Mouse (Mus musculus): ENCODE data around the gene Dnajb14. TPM values are rescaled to one million over a fixed set of nuclear protein-coding genes. Genes with fewer than 3 reads are reported as not detected.

Dnajb14 gene
- polyA plus RNA-seq, 1 experiment from 2014 or later: 11.1 TPM

DNA sequence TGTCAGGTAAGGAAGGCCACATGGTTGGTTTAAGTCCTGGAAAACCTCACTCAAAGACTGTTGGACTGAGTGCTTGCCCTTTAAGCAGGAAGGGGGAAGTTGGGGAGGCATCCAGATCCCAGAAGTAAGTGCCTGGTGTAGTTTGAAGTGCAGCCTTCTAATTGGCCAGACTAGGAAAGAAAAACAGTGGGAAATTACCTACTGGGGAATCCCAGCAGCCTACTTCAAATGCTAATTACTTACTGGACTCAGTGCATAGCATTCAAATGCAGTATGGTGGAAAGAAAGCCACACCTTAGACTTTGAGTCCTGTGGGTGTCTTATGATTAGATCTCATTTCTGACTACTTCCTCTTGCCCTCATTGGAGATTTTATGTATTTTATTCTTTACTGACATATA, 34.3 kb upstream of the Dnajb14 start:
- Histone ChIP-seq H3K27ac (ENCODE audit: low read depth, low read length) (no peak overlapping the region), H3K9ac (ENCODE audit: low read depth, low read length) (no peak overlapping the region), H3K9me3 (ENCODE audit: control insufficient read depth) (no peaks in the 10 kb centered on the region), H3K4me2 (replicated peaks; ENCODE audit: low read depth) (no peak overlapping the region), H3K27me3 (replicated peaks; ENCODE audit: control insufficient read depth, insufficient read depth, low read length) (no peaks in the 10 kb centered on the region), H3K36me3 (ENCODE audit: control insufficient read depth, insufficient read depth) (no peaks in the 10 kb centered on the region), H3K4me3 (ENCODE audit: low read depth, low read length) (no peak overlapping the region), H3K4me1 (replicated peaks; ENCODE audit: control insufficient read depth, insufficient read depth, low read length) (no peaks in the 10 kb centered on the region)
- ATAC-seq: peak; percentile 92
- TF ChIP-seq CTCF (IDR thresholded peaks at IDR 0.05; ENCODE audit: low read depth): no peak

DNA sequence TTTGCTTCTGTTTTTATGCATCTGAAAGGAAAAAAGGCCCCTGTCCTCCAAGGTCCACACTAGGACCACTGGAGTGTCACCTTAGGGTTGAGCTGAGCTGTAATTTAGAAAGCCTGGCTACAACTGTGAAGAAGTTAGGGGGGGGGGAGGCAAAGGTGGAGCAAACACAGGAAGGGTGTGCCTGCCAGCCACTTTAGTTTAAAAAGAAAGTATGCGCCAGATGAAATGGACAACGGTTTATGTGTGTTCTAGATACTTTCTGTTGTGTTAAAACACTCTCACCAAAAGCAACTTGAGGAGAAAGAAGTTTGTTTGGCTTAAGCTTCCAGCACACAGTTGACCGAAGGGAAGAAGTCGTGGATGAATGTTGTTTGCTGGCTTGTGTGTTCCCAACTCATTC, 33.8 kb upstream of the Dnajb14 start:
- H3K4me3 ChIP-seq (ENCODE audit: low read depth, low read length): no peak overlapping the region
- no peak overlapping the region for H3K27ac ChIP-seq (ENCODE audit: low read depth, low read length)
- no peaks in the 10 kb centered on the region for H3K4me1 ChIP-seq (replicated peaks; ENCODE audit: control insufficient read depth, insufficient read depth, low read length)
- no peaks in the 10 kb centered on the region for H3K36me3 ChIP-seq (ENCODE audit: control insufficient read depth, insufficient read depth)
- no peak overlapping the region for H3K9ac ChIP-seq (ENCODE audit: low read depth, low read length)
- WGBS: 71% methylated on average over 4 of the region's 4 CpGs
- ATAC-seq: no peak
- H3K4me2 ChIP-seq (replicated peaks; ENCODE audit: low read depth): no peak overlapping the region
- H3K9me3 ChIP-seq (ENCODE audit: control insufficient read depth): no peaks in the 10 kb centered on the region
- H3K27me3 ChIP-seq (replicated peaks; ENCODE audit: control insufficient read depth, insufficient read depth, low read length): no peaks in the 10 kb centered on the region
- TF ChIP-seq CTCF (IDR thresholded peaks at IDR 0.05; ENCODE audit: low read depth): no peak

DNA sequence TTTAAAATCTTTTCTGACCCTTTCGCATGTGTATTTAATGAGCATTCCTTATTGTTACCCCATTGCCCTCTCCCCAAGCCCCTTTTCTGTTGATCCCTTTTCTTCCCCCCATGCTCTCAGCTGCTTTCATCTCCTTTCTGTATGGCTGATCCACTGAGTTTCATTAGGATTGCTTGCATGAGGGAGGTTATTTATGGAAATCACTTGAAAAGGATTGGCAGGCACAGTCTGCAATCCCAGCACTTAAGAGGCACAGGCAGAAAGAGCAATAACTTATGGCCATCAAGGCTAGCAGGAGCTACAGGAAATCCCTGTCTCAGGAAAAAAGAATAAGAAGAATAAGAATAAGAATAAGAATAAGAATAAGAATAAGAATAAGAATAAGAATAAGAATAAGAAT, 30.9 kb upstream of the Dnajb14 start:
- no peak for ATAC-seq
- Histone ChIP-seq H3K27ac (ENCODE audit: low read depth, low read length) (no peak overlapping the region), H3K36me3 (ENCODE audit: control insufficient read depth, insufficient read depth) (no peaks in the 10 kb centered on the region), H3K4me1 (replicated peaks; ENCODE audit: control insufficient read depth, insufficient read depth, low read length) (no peaks in the 10 kb centered on the region), H3K27me3 (replicated peaks; ENCODE audit: control insufficient read depth, insufficient read depth, low read length) (no peaks in the 10 kb centered on the region), H3K4me3 (ENCODE audit: low read depth, low read length) (no peak overlapping the region), H3K9ac (ENCODE audit: low read depth, low read length) (no peak overlapping the region), H3K4me2 (replicated peaks; ENCODE audit: low read depth) (no peak overlapping the region), H3K9me3 (ENCODE audit: control insufficient read depth) (no peaks in the 10 kb centered on the region)
- no peak for TF ChIP-seq CTCF (IDR thresholded peaks at IDR 0.05; ENCODE audit: low read depth)
- 90% methylated on average over 1 of the region's 1 CpGs for WGBS

DNA sequence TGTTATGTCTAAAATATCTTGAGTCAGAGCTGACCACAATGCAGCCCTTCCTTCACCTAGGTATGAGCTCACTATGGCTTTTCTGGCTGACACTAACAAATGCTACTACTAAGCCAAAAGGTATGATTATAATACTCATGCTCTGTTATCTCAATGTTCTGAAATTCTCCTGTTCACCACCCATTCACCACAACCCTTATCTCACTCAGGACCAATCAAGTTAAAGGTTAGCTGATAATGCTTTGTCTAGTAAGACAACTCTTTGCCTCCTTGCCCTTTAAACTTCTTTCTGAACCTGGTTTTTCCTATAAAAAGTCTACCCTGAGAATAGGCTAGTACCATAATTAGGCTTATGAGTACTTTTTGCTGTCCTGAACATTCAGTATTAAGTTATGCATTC, 29.3 kb upstream of the Dnajb14 start:
- no peak overlapping the region for H3K27ac ChIP-seq (ENCODE audit: low read depth, low read length)

DNA sequence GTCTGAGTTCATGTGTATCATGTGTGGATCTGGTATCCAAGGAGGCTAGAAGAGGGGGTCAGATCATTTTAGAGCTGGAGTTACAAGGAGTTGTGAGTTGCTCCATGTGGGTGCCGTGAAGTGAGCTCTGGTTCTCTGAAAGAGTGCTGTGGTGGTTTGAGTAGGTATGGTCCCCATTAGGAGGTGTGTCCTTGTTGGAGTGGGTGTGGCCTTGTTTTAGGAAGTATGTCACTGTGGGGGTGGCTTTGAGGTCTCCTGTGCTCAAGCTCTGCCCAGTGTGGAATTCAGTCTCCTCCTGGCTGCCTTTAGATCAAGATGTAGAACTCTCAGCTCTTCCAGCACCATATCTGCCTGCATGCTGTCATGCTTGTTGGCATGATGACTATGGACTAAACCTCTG, 24.5 kb upstream of the Dnajb14 start:
- H3K4me1 ChIP-seq (replicated peaks; ENCODE audit: control insufficient read depth, insufficient read depth, low read length): no peaks in the 10 kb centered on the region
- H3K9me3 ChIP-seq (ENCODE audit: control insufficient read depth): no peaks in the 10 kb centered on the region
- no peak overlapping the region for H3K27ac ChIP-seq (ENCODE audit: low read depth, low read length)
- H3K9ac ChIP-seq (ENCODE audit: low read depth, low read length): no peak overlapping the region
- no peak for TF ChIP-seq CTCF (IDR thresholded peaks at IDR 0.05; ENCODE audit: low read depth)
- H3K4me3 ChIP-seq (ENCODE audit: low read depth, low read length): no peak overlapping the region
- H3K36me3 ChIP-seq (ENCODE audit: control insufficient read depth, insufficient read depth): no peaks in the 10 kb centered on the region
- 86% methylated on average over 1 of the region's 1 CpGs for WGBS
- ATAC-seq: no peak
- H3K4me2 ChIP-seq (replicated peaks; ENCODE audit: low read depth): no peak overlapping the region
- no peaks in the 10 kb centered on the region for H3K27me3 ChIP-seq (replicated peaks; ENCODE audit: control insufficient read depth, insufficient read depth, low read length)

More for the DNA sequence above, 29.3 kb upstream of the Dnajb14 start:
- Histone ChIP-seq H3K9ac (ENCODE audit: low read depth, low read length) (no peak overlapping the region), H3K27me3 (replicated peaks; ENCODE audit: control insufficient read depth, insufficient read depth, low read length) (no peaks in the 10 kb centered on the region), H3K9me3 (ENCODE audit: control insufficient read depth) (no peaks in the 10 kb centered on the region), H3K4me2 (replicated peaks; ENCODE audit: low read depth) (no peak overlapping the region), H3K36me3 (ENCODE audit: control insufficient read depth, insufficient read depth) (no peaks in the 10 kb centered on the region), H3K4me1 (replicated peaks; ENCODE audit: control insufficient read depth, insufficient read depth, low read length) (no peaks in the 10 kb centered on the region), H3K4me3 (ENCODE audit: low read depth, low read length) (no peak overlapping the region)
- peak; percentile 38; the same call in 1 of the 2 replicates for ATAC-seq
- no peak for TF ChIP-seq CTCF (IDR thresholded peaks at IDR 0.05; ENCODE audit: low read depth)

DNA sequence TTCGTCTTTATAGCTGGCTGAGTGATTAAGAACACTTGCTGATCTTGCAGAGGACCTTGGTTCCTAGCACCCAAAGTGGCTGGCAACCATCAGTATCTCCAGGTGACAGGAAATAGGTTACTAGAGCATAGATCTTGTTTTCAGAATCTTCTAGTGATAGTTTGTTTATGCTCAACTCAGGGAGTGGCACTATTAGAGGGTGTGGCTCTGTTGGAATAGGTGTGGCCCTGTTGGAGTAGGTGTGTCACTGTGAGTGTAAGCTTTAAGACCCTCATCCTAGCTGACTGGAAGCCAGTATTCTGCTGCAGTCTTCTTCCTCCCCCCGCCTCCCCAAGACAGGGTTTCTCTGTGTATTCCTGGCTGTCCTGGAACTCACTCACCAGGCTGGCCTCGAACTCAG, 23.2 kb upstream of the Dnajb14 start:
- H3K4me3 ChIP-seq (ENCODE audit: low read depth, low read length): no peak overlapping the region
- H3K4me2 ChIP-seq (replicated peaks; ENCODE audit: low read depth): no peak overlapping the region
- H3K9me3 ChIP-seq (ENCODE audit: control insufficient read depth): no peaks in the 10 kb centered on the region
- no peak overlapping the region for H3K9ac ChIP-seq (ENCODE audit: low read depth, low read length)
- 87% methylated on average over 3 of the region's 3 CpGs for WGBS
- TF ChIP-seq CTCF (IDR thresholded peaks at IDR 0.05; ENCODE audit: low read depth): no peak
- no peaks in the 10 kb centered on the region for H3K4me1 ChIP-seq (replicated peaks; ENCODE audit: control insufficient read depth, insufficient read depth, low read length)
- H3K27ac ChIP-seq (ENCODE audit: low read depth, low read length): no peak overlapping the region
- no peak for ATAC-seq
- no peaks in the 10 kb centered on the region for H3K27me3 ChIP-seq (replicated peaks; ENCODE audit: control insufficient read depth, insufficient read depth, low read length)
- no peaks in the 10 kb centered on the region for H3K36me3 ChIP-seq (ENCODE audit: control insufficient read depth, insufficient read depth)

DNA sequence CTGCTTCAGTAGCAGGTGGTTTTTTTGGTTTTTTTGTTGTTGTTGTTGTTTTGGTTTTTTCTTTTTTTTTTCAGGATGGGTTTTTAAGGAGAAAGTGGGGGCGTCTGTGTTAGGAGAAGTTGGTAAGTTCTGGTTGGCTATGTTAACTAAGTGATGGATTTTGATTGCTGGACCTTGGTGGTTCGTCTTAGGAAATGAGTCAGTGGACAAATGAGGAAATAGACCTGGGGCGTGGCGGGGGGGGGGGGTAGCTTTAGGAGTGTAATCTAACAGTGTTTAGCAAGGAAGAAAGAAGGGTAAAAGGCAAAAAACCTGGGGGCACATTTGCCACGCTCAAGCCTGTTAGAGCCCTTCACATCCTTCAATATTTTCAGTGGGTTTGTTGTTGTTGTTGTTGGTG, 20.9 kb upstream of the Dnajb14 start:
- Histone ChIP-seq H3K27ac (ENCODE audit: low read depth, low read length) (no peak overlapping the region), H3K9ac (ENCODE audit: low read depth, low read length) (no peak overlapping the region), H3K4me3 (ENCODE audit: low read depth, low read length) (no peak overlapping the region), H3K4me2 (replicated peaks; ENCODE audit: low read depth) (no peak overlapping the region), H3K4me1 (replicated peaks; ENCODE audit: control insufficient read depth, insufficient read depth, low read length) (no peaks in the 10 kb centered on the region), H3K36me3 (ENCODE audit: control insufficient read depth, insufficient read depth) (no peaks in the 10 kb centered on the region), H3K27me3 (replicated peaks; ENCODE audit: control insufficient read depth, insufficient read depth, low read length) (no peaks in the 10 kb centered on the region), H3K9me3 (ENCODE audit: control insufficient read depth) (no peaks in the 10 kb centered on the region)
- 70% methylated on average over 5 of the region's 5 CpGs for WGBS
- ATAC-seq: no peak
- no peak for TF ChIP-seq CTCF (IDR thresholded peaks at IDR 0.05; ENCODE audit: low read depth)
